Mouse (Mus musculus) olfactory bulb, adult 2 months (tissue): ENCODE results near the gene Nop53. TPM values are rescaled to one million over a fixed set of nuclear protein-coding genes. Genes with fewer than 3 reads are reported as not detected.

ENCODE experiments used
- H3K27ac ChIP-seq: fragments of 200-500 bp; 2 replicates; pipeline ENCODE4 v1.5.1; 2012; ENCODE audit warnings: low read depth, low read length; ENCODE audit not compliant: insufficient read depth
- H3K4me1 ChIP-seq: fragments of 200-500 bp; 2 replicates; pipeline ENCODE4 v1.6.1; 2012; ENCODE audit warnings: low read length; ENCODE audit not compliant: control insufficient read depth, insufficient read depth
- H3K4me3 ChIP-seq: fragments of 200-500 bp; 2 replicates; pipeline ENCODE4 v1.5.1; 2012; ENCODE audit warnings: mild to moderate bottlenecking, low read depth, low read length, moderate library complexity; ENCODE audit not compliant: insufficient read depth
- CTCF ChIP-seq: fragments of 200-500 bp; IDR thresholded peaks from 2 replicates; pipeline ENCODE4 v1.5.1; 2012; ENCODE audit warnings: low read depth, mild to moderate bottlenecking, low read length, moderate library complexity; ENCODE audit not compliant: insufficient read depth
- POLR2A ChIP-seq: fragments of 200-500 bp; IDR thresholded peaks from 2 replicates; pipeline ENCODE4 v1.6.1; 2012; ENCODE audit warnings: mild to moderate bottlenecking, low read depth, low read length, moderate library complexity; ENCODE audit not compliant: insufficient read depth
- WGBS: fragments of 180-500 bp; shearing (Covaris S2); methylation state at CpG from one replicate; pipeline ENCODE4 v1.1.7; 2018; 5-methylcytosine and 5-hydroxymethylcytosine counted together
- polyA plus RNA-seq: library from polyadenylated mRNA; stranded (reverse); fragments of >200 nt; gene quantifications from 2 replicates; pipeline ENCODE4 v1.2.4, GENCODE M21; 2012; ENCODE audit warnings: low replicate concordance; ENCODE audit not compliant: missing spikeins, insufficient read depth, insufficient read length

Gene Nop53
- polyA plus RNA-seq, 1 experiment, result not detected

DNA sequence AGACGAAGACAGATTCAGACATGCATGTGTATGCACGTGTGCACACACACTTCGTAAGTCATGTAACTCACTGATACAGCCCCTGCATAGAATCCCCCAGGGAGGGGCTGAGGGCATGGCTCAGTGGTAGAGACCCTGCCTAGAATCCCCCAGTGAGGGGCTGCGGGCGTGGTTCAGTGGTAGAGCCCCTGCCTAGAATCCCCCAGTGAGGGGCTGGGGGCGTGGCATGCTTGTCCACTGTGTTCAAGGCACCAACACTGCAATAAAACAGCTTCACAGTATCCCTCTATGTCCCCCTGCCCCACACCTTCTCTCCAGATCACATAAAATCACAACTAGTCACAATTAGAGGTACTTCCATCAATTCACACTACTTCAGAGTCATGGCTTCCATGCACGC, 15.9 kb upstream of the Nop53 start:
- Histone ChIP-seq H3K4me1 (peaks cover 23% of the 10 kb centered on the region), H3K27ac (no peak overlapping the region), H3K4me3 (no peak overlapping the region)
- WGBS, result 88% methylated on average over 7 of the region's 7 CpGs
- TF ChIP-seq CTCF (no peak), POLR2A (no peak)

DNA sequence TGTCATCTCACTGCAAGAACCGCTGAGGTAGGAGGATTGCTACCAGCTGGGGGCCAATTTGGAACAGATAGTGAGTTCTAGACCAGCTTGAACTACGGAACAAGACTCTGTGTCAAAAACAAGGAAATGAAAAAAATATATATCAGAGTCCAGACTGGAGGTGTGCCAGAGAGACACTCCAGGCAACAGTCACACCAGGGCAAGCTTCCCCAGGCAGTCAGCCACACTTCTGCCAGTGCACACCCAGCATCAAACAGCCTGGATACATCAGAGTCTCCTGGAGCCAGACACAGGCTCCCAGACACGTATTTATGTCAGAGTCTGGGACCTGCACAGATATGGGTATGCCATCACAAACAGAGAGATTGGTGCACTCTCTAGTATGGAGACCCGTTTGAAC, 15.4 kb upstream of the Nop53 start:
- TF ChIP-seq POLR2A (no peak), CTCF (no peak)
- peaks cover 23% of the 10 kb centered on the region for H3K4me1 ChIP-seq
- H3K4me3 ChIP-seq, result no peak overlapping the region
- WGBS, result 60% methylated on average over 4 of the region's 4 CpGs
- H3K27ac ChIP-seq, result no peak overlapping the region

DNA sequence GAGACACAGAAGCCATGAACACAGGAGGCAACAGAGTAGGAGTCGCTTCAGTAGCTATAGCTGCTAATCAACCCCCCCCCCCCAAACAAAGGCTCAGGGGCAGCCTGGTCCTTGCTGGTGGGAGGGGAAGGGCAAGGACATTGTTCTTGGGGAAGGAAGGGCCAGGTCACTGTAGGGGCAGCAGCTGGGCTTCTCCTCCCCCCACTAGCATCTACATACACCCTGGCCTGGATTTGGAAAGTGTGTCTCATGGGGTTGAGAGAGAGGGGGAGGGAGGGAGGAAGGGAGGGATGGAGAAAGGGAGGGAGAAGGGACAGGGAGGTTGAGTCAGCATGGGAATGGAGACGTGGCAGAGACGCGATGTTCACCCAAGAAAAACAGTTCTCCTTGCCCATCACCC, 14.8 kb upstream of the Nop53 start:
- Histone ChIP-seq H3K4me3 (no peak overlapping the region), H3K27ac (no peak overlapping the region), H3K4me1 (peaks cover 23% of the 10 kb centered on the region)
- TF ChIP-seq POLR2A, result no peak
- TF ChIP-seq CTCF, result no peak
- WGBS, result 33% methylated on average over 4 of the region's 4 CpGs

DNA sequence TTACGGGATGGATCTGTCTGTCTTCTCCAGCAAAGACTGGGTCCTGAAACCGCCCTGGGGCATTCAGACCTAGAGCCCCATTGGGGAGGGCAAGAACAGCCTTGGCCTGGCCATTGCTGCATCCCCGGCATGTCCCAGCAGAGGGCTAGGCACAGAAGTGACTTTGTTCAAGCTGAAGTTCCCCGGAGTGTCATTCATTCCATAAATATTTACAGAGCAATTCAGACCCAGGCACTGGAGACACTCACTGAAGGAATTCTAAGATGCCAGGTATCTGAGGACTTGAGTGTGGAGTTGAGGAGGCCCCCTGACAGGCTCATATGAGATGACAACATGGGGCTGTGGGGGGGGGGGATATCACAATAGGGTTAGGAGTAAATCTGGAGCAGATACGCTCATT, 10.3 kb upstream of the Nop53 start:
- TF ChIP-seq POLR2A (no peak), CTCF (no peak)
- 85% methylated on average over 5 of the region's 5 CpGs for WGBS
- H3K4me3 ChIP-seq, result no peak overlapping the region
- no peak overlapping the region for H3K27ac ChIP-seq
- H3K4me1 ChIP-seq, result peaks cover 11% of the 10 kb centered on the region

DNA sequence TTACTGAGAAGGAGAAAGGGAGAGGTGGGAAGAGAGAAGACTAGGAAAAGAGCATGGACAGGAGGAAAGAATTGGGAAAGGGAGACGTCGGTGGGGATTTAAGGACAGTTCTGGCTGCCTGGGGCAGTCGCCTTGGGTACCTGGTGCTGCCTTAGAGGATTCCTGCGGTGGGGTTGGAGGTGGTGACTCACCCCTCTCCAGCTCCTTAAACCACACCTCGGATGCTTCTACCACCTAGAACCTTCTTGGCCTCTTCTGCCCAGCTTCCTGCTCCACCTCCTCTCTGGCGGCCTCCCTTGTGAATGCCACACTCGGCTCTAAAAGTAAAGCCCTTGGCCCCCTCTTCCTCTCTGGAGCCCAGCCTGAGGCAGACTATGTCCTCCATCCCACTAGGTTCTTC, 9.6 kb upstream of the Nop53 start:
- Histone ChIP-seq H3K4me1 (peaks cover 5% of the 10 kb centered on the region), H3K27ac (no peak overlapping the region), H3K4me3 (no peak overlapping the region)
- TF ChIP-seq CTCF (no peak), POLR2A (no peak)
- WGBS, result 42% methylated on average over 7 of the region's 7 CpGs

DNA sequence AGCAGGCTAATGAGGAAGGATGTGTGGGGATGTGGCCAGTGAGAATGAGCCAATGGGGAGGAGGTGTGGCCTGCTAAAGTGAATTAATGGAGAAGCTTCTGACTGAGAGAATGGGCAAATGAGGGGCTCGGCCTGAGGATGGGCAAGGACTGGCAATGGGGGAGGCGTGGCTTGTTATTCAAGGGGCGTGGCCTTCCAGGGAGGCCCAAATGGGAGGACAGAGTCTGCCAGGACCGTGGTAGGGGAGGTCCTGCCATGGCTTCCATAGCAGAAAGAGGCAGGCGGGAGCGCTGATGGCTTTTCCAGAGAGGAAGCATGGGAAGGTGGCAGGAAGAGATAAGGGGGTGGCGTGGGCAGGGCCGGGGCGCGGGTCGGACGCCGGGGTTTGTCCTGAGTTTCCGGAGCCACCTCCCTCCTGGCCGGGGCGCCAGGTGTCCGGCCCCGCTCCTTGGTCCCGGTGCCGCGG, 9.1 kb upstream of the Nop53 start:
- H3K4me1 ChIP-seq, result 0 out of 2 replicates have a peak, but pooled peaks cover 5% of the 10 kb centered on the region
- H3K4me3 ChIP-seq, result no peak overlapping the region
- TF ChIP-seq CTCF, result no peak
- no peak for TF ChIP-seq POLR2A
- 14% methylated on average over 21 of the region's 21 CpGs for WGBS
- H3K27ac ChIP-seq, result no peak overlapping the region

DNA sequence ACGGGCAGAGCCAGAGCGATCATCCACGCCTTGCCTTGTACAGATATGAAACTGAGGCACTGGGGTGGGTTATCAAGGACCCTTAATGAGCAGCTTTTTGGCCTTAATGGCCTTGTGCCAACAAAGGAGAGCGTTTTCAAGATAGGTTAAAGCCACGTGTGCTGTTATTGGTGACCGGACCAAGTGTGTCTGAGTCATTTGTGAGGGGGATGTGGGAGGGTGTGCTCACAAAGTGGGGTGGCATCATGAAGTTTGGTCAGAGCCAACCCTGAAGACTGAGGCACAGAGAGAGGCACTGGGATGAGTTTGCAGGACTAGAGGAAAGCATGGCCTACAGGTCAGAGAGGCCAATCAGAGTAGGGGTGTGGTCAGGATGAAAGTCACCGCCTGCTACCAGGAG, 8.6 kb upstream of the Nop53 start:
- no peak for TF ChIP-seq POLR2A
- no peak for TF ChIP-seq CTCF
- 81% methylated on average over 7 of the region's 7 CpGs for WGBS
- H3K4me3 ChIP-seq, result no peak overlapping the region
- H3K27ac ChIP-seq, result no peak overlapping the region
- H3K4me1 ChIP-seq, result 0 out of 2 replicates have a peak, but pooled peaks cover 5% of the 10 kb centered on the region

DNA sequence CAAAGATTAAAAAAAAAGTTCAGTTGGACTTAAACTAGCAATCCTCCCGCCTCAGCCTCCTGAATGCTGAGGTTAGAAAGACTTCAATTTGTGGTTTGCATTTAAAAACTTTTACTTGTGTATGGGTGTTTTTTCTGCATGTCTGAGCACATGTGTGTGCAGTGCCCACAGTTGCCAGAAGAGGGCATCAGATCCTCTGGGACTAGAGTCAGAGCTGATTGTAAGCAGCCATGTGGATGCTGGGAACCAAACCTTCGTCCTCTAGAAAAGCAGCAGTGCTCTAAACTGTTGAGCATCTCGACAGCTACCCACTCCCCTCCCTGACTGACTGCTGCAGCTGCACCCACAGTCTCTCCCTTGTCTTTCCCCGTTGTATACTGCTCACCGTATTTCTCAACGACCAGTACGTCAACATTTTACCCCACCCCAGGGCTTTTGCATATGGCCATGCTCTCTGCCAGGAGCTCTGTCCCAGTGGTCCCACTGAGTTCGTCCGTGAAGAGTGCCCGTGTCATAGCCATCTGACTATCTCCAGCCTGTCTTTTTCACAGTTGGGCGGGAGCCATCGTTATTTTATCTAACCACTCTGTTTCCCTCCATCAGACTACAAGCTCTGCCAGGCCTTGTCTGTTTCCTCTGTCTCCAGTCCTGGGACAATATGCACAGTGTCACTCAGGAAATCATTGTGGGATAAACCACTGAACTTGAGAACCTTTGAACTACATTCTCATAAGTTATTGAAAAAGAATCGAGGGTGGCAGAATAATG, 7.6 kb upstream of the Nop53 start:
- Histone ChIP-seq H3K4me3 (no peak overlapping the region), H3K4me1 (peaks cover 10% of the 10 kb centered on the region), H3K27ac (no peak overlapping the region)
- 94% methylated on average over 13 of the region's 13 CpGs for WGBS
- TF ChIP-seq POLR2A, result no peak
- no peak for TF ChIP-seq CTCF

DNA sequence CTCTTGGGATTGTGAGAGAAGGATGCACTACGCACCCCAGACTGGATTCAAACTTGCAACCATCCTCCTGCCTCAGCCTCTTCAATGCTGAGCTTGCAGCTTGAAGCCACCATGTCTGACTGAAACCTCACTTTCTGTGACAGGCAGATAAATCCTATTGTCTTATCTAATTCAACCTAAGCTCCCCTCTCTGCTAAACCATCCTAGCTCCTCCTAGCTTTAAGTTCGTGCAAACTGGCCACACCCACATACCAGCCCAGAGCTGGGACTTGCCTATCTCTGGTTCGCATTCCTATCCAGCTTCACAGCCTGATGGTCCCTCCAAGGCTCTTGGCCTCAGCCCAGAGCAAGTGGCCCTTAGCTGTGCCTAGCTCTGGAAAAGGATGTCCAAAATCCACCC, 6.5 kb upstream of the Nop53 start:
- H3K27ac ChIP-seq, result no peak overlapping the region
- 83% methylated on average over 3 of the region's 3 CpGs for WGBS
- TF ChIP-seq CTCF (no peak), POLR2A (no peak)
- H3K4me3 ChIP-seq, result no peak overlapping the region
- peaks cover 18% of the 10 kb centered on the region for H3K4me1 ChIP-seq
